Comparison of ENCODE assay signal across 10 mouse cellular contexts in genomic region chr15:11909875-11910274, GRCm38 (mm10). TPM values are rescaled to one million over a fixed set of nuclear protein-coding genes. Genes with fewer than 3 reads are reported as not detected.
DNase-seq lines count a peak whose midpoint lies in the region; ATAC-seq and TF ChIP-seq lines count a peak whose summit lies in the region.
"Had no signal": no experiment of that assay in that cellular context is flagged by ENCODE, and none has a peak within 500 bp of the region (broad histone marks: within the 10 kb centered on the region; RNA-seq: fewer than 3 reads in every experiment).

No protein-coding gene starts in this region.

- H3K4me3 ChIP-seq in heart, embryonic 11.5 days (ENCODE audit: low read depth, low read length), result no peak overlapping the region
- H3K4me3 ChIP-seq in liver, embryonic 14.5 days (ENCODE audit: insufficient read depth in 1 of 2, low read depth in 2 of 2, low read length in 2 of 2), result no peak overlapping the region
- H3K4me3 ChIP-seq in liver, embryonic 11.5 days (ENCODE audit: low read depth, low read length), result no peak overlapping the region
- H3K4me3 ChIP-seq in MEL (ENCODE audit: control insufficient read depth in 1 of 2, insufficient read depth in 1 of 2, low read depth in 2 of 2, low read length in 2 of 2), result no peak overlapping the region
- no peak overlapping the region for H3K4me3 ChIP-seq in limb, embryonic 10.5 days

- WGBS in heart, embryonic 11.5 days (ENCODE audit: insufficient replicate concordance), result 39% methylated on average over 6 of the region's 6 CpGs
- WGBS in liver, embryonic 14.5 days (ENCODE audit: insufficient replicate concordance), result 27% methylated on average over 6 of the region's 6 CpGs
- 41% methylated on average over 6 of the region's 6 CpGs for WGBS in liver, embryonic 11.5 days
- 46% methylated on average over 6 of the region's 6 CpGs for WGBS in limb, embryonic 10.5 days

- no peak overlapping the region for H3K27ac ChIP-seq in heart, embryonic 11.5 days (ENCODE audit: low read depth, low read length)
- H3K27ac ChIP-seq in liver, embryonic 14.5 days, result no peak overlapping the region
- no peak overlapping the region for H3K27ac ChIP-seq in liver, embryonic 11.5 days (ENCODE audit: low read depth, low read length)
- no peak overlapping the region for H3K27ac ChIP-seq in MEL (ENCODE audit: control insufficient read depth, low read depth, low read length)
- no peak overlapping the region for H3K27ac ChIP-seq in limb, embryonic 10.5 days

- H3K9me3 ChIP-seq in heart, embryonic 11.5 days (replicated peaks; ENCODE audit: control insufficient read depth, low read length), result no peaks in the 10 kb centered on the region
- no peaks in the 10 kb centered on the region for H3K9me3 ChIP-seq in liver, embryonic 14.5 days (ENCODE audit: control insufficient read depth, low read length)
- H3K9me3 ChIP-seq in liver, embryonic 11.5 days (ENCODE audit: control insufficient read depth, low read length), result no peaks in the 10 kb centered on the region
- no peaks in the 10 kb centered on the region for H3K9me3 ChIP-seq in MEL (replicated peaks; ENCODE audit: insufficient read depth, low read length)
- no peaks in the 10 kb centered on the region for H3K9me3 ChIP-seq in limb, embryonic 10.5 days (replicated peaks)

- peak; percentile 34 to 39 for DNase-seq in heart, adult 18-20 months
- DNase-seq in liver, embryonic 14.5 days (ENCODE audit: low read depth in 3 of 3, low spot score in 3 of 3), result no peak
- no peak for DNase-seq in liver, embryonic 11.5 days (ENCODE audit: low spot score)
- no peak for DNase-seq in MEL (ENCODE audit: low read depth, low spot score)
- DNase-seq in limb, embryonic 10.5 days (ENCODE audit: low spot score), result peak; percentile 30
- DNase-seq in left cerebral cortex, adult 9 months (ENCODE audit: low spot score in 2 of 2), result no peak
- no peak for DNase-seq in ovary, postnatal 10 days (ENCODE audit: low spot score)

- no peak overlapping the region for H3K9ac ChIP-seq in heart, embryonic 11.5 days (ENCODE audit: low read depth, low read length)
- no peak overlapping the region for H3K9ac ChIP-seq in liver, embryonic 14.5 days (replicated peaks)
- H3K9ac ChIP-seq in liver, embryonic 11.5 days (ENCODE audit: low read depth, low read length), result no peak overlapping the region
- H3K9ac ChIP-seq in MEL (ENCODE audit: control insufficient read depth, low read depth, low read length, poor library complexity, severe bottlenecking), result no peak overlapping the region

- TF ChIP-seq EP300 in liver, embryonic 14.5 days (IDR thresholded peaks at IDR 0.05; ENCODE audit: low read depth), result no peak
- TF ChIP-seq EP300 in MEL (IDR thresholded peaks at IDR 0.05; ENCODE audit: low read depth in 1 of 2, low read length in 2 of 2), result no peak

- ATAC-seq in heart, embryonic 11.5 days (replicated peaks; ENCODE audit: insufficient number of reproducible peaks, low FRiP score, low TSS enrichment), result no peak
- no peak for ATAC-seq in liver, embryonic 14.5 days (ENCODE audit: insufficient read depth)
- no peak for ATAC-seq in liver, embryonic 11.5 days (replicated peaks; ENCODE audit: low FRiP score)

- TF ChIP-seq POLR2A in MEL (IDR thresholded peaks at IDR 0.05; ENCODE audit: control insufficient read depth in 1 of 2, insufficient read depth in 1 of 2, low read depth in 1 of 2, low read length in 2 of 2, poor library complexity in 1 of 2), result no peak

- H3K36me3 ChIP-seq in heart, embryonic 11.5 days (ENCODE audit: control insufficient read depth, insufficient read depth, low read length), result no peaks in the 10 kb centered on the region
- no peaks in the 10 kb centered on the region for H3K36me3 ChIP-seq in liver, embryonic 14.5 days (replicated peaks; ENCODE audit: control insufficient read depth, insufficient read depth, low read depth)
- no peaks in the 10 kb centered on the region for H3K36me3 ChIP-seq in liver, embryonic 11.5 days (ENCODE audit: control insufficient read depth, insufficient read depth, low read length)
- H3K36me3 ChIP-seq in MEL (ENCODE audit: control insufficient read depth in 1 of 2, insufficient read depth in 2 of 2, low read length in 2 of 2), result no peaks in the 10 kb centered on the region
- no peaks in the 10 kb centered on the region for H3K36me3 ChIP-seq in limb, embryonic 10.5 days

- H3K27me3 ChIP-seq in heart, embryonic 11.5 days (ENCODE audit: control insufficient read depth, insufficient read depth, low read length), result 0 out of 2 replicates have a peak, but pooled peaks cover 3% of the 10 kb centered on the region
- H3K27me3 ChIP-seq in liver, embryonic 14.5 days (ENCODE audit: control insufficient read depth, insufficient read depth, low read length), result peaks cover 32% of the 10 kb centered on the region
- peaks cover 32% of the 10 kb centered on the region for H3K27me3 ChIP-seq in liver, embryonic 11.5 days (replicated peaks; ENCODE audit: control insufficient read depth, insufficient read depth, low read length)
- H3K27me3 ChIP-seq in MEL (ENCODE audit: control insufficient read depth in 1 of 2, insufficient read depth in 2 of 2, low read length in 2 of 2), result no peaks in the 10 kb centered on the region; a peak in 2 of 4 replicates
- peaks cover 38% of the 10 kb centered on the region for H3K27me3 ChIP-seq in limb, embryonic 10.5 days (ENCODE audit: low read depth, poor library complexity, severe bottlenecking)

- TF ChIP-seq RAD21 in MEL (IDR thresholded peaks at IDR 0.05; ENCODE audit: low read depth, low read length), result peak; percentile 14

- H3K4me2 ChIP-seq in heart, embryonic 11.5 days, result no peak overlapping the region
- no peak overlapping the region for H3K4me2 ChIP-seq in liver, embryonic 14.5 days (ENCODE audit: low read depth)
- no peak overlapping the region for H3K4me2 ChIP-seq in liver, embryonic 11.5 days

- TF ChIP-seq CTCF in liver, embryonic 14.5 days (IDR thresholded peaks at IDR 0.05; ENCODE audit: low read depth), result peak; percentile 17; the same call in 1 of the 2 replicates
- peak in 1 of 3 experiments; percentile 14; a peak in 1 of 6 replicates for TF ChIP-seq CTCF in MEL (IDR thresholded peaks at IDR 0.05 in 2 of 3, conservative IDR thresholded peaks at IDR 0.05 in 1 of 3; ENCODE audit: control insufficient read depth in 1 of 3, insufficient read depth in 1 of 3, low read depth in 2 of 3, low read length in 3 of 3, poor library complexity in 1 of 3, severe bottlenecking in 1 of 3)

- no peaks in the 10 kb centered on the region for H3K79me2 ChIP-seq in MEL (ENCODE audit: control insufficient read depth, insufficient read depth, low read length, poor library complexity)

- no peaks in the 10 kb centered on the region for H3K4me1 ChIP-seq in heart, embryonic 11.5 days (ENCODE audit: control insufficient read depth, insufficient read depth, low read length)
- H3K4me1 ChIP-seq in liver, embryonic 14.5 days (replicated peaks; ENCODE audit: control insufficient read depth in 2 of 2, insufficient read depth in 2 of 2, low read length in 1 of 2), result no peaks in the 10 kb centered on the region
- no peaks in the 10 kb centered on the region for H3K4me1 ChIP-seq in liver, embryonic 11.5 days (replicated peaks; ENCODE audit: control insufficient read depth, insufficient read depth, low read length)
- H3K4me1 ChIP-seq in MEL (ENCODE audit: control insufficient read depth in 1 of 2, insufficient read depth in 2 of 2, low read length in 2 of 2), result no peaks in the 10 kb centered on the region
- H3K4me1 ChIP-seq in limb, embryonic 10.5 days, result peaks cover 30% of the 10 kb centered on the region

TF ChIP-seq in MEL, 35 proteins besides CTCF, POLR2A, EP300 and RAD21:
- no peak for TF ChIP-seq RCOR1 (IDR thresholded peaks at IDR 0.05; ENCODE audit: low read depth, low read length)
- no peak for TF ChIP-seq MAFK (IDR thresholded peaks at IDR 0.05; ENCODE audit: borderline replicate concordance, low read depth, low read length)
- no peak for TF ChIP-seq MAZ (IDR thresholded peaks at IDR 0.05; ENCODE audit: low read depth, low read length)

RNA-seq across cellular contexts. Expression of gene Npr3, which starts 2.8 kb away (rescaled TPM):
- 10 to 100 TPM; 25.9 to 35.1 TPM for total RNA-seq in heart, adult 18-20 months (2021)
- polyA plus RNA-seq in heart, embryonic 11.5 days (2014; fragmentation: Nextera tagmentation; extraction: Ambion mirVana), result 15.7 and 16.0 TPM in 2 replicates
- 1.3 and 1.8 TPM in 2 replicates for polyA plus RNA-seq in liver, embryonic 14.5 days (2012; rRNA removed)
- polyA plus RNA-seq in liver, embryonic 14.5 days (2014; fragmentation: Nextera tagmentation; extraction: Ambion mirVana), result 1.7 and 2.4 TPM in 2 replicates
- 6.4 and 6.6 TPM in 2 replicates for polyA plus RNA-seq in liver, embryonic 11.5 days (2014; fragmentation: Nextera tagmentation; extraction: Ambion mirVana)
- not detected in 2 replicates for total RNA-seq in MEL (2012; rRNA removed)
- polyA plus RNA-seq in MEL (2012; ENCODE audit: insufficient read depth in 1 of 2, insufficient read length in 2 of 2, low read depth in 1 of 2, low replicate concordance in 2 of 2, missing spikeins in 1 of 2), result not detected
- 1.7 and 2.2 TPM in 2 replicates for polyA plus RNA-seq in limb, embryonic 10.5 days (2016; fragmentation: Nextera tagmentation; extraction: Ambion mirVana)
- total RNA-seq: granulocyte monocyte progenitor cell, adult 5-6 weeks; monocyte, adult 5-6 weeks had no signal

Comparison
In these comparisons a context has a peak if more than half of its experiments do, and no peak if none do; other contexts are left out.
1. DNase-seq: peak in heart, adult 18-20 months (2 of 2) and limb, embryonic 10.5 days (single experiment); none in liver, embryonic 14.5 days (0 of 3), liver, embryonic 11.5 days (single experiment), MEL (single experiment), left cerebral cortex, adult 9 months (0 of 2) and ovary, postnatal 10 days (single experiment).